Mouse (Mus musculus): ENCODE data around the gene Ugt1a6a. TPM values are rescaled to one million over a fixed set of nuclear protein-coding genes. Genes with fewer than 3 reads are reported as not detected.

The Ugt1a6a gene
- polyA plus RNA-seq, 1 experiment from 2014 or later: 5.0 TPM

GRCm38 (mm10) chr1:88214462-88214952 is 79.9 kb downstream of the Ugt1a6a start:
- no peak overlapping the region for H3K4me3 ChIP-seq (replicated peaks; ENCODE audit: low read length)
- no peak overlapping the region for H3K9ac ChIP-seq
- H3K4me1 ChIP-seq (replicated peaks; ENCODE audit: control insufficient read depth, insufficient read depth, low read length): no peaks in the 10 kb centered on the region
- ATAC-seq (ENCODE audit: low FRiP score): 0 out of 2 replicates have a peak, but pooled peaks have one; percentile 2
- H3K27ac ChIP-seq: no peak overlapping the region
- H3K4me2 ChIP-seq (replicated peaks): no peak overlapping the region
- H3K36me3 ChIP-seq (replicated peaks; ENCODE audit: control insufficient read depth, insufficient read depth): no peaks in the 10 kb centered on the region
- H3K27me3 ChIP-seq (ENCODE audit: control insufficient read depth, insufficient read depth, low read length): no peaks in the 10 kb centered on the region
- WGBS: 81% methylated on average over 2 of the region's 2 CpGs
- peak; percentile 23 for DNase-seq (ENCODE audit: low spot score)
- peaks cover 53% of the 10 kb centered on the region for H3K9me3 ChIP-seq (ENCODE audit: control insufficient read depth, low read length)

- 73% methylated on average over 10 of the region's 10 CpGs for WGBS
- ATAC-seq (ENCODE audit: low FRiP score): 0 out of 2 replicates have a peak, but pooled peaks have one; percentile 0
These were observed 81.1 kb downstream of the Ugt1a6a start for GRCm38 (mm10) chr1:88215466-88216380.

GRCm38 (mm10) chr1:88216551-88216950 is 81.9 kb downstream of the Ugt1a6a start:
- no peaks in the 10 kb centered on the region for H3K27me3 ChIP-seq (ENCODE audit: control insufficient read depth, insufficient read depth, low read length)
- H3K4me3 ChIP-seq (replicated peaks; ENCODE audit: low read length): no peak overlapping the region
- no peaks in the 10 kb centered on the region for H3K4me1 ChIP-seq (replicated peaks; ENCODE audit: control insufficient read depth, insufficient read depth, low read length)
- no peak for DNase-seq (ENCODE audit: low spot score)
- WGBS: 56% methylated on average over 2 of the region's 2 CpGs
- no peak overlapping the region for H3K4me2 ChIP-seq (replicated peaks)
- no peak overlapping the region for H3K9ac ChIP-seq
- ATAC-seq (ENCODE audit: low FRiP score): no peak
- H3K27ac ChIP-seq: no peak overlapping the region
- H3K9me3 ChIP-seq (ENCODE audit: control insufficient read depth, low read length): peaks cover 46% of the 10 kb centered on the region
- no peaks in the 10 kb centered on the region for H3K36me3 ChIP-seq (replicated peaks; ENCODE audit: control insufficient read depth, insufficient read depth)

More at GRCm38 (mm10) chr1:88215466-88216380, 81.1 kb downstream of the Ugt1a6a start:
- H3K27me3 ChIP-seq (ENCODE audit: control insufficient read depth, insufficient read depth, low read length): no peaks in the 10 kb centered on the region
- peak; percentile 27 for DNase-seq (ENCODE audit: low spot score)
- H3K4me3 ChIP-seq (replicated peaks; ENCODE audit: low read length): no peak overlapping the region
- H3K9ac ChIP-seq: no peak overlapping the region
- no peak overlapping the region for H3K4me2 ChIP-seq (replicated peaks)
- H3K36me3 ChIP-seq (replicated peaks; ENCODE audit: control insufficient read depth, insufficient read depth): no peaks in the 10 kb centered on the region
- H3K27ac ChIP-seq: no peak overlapping the region
- H3K4me1 ChIP-seq (replicated peaks; ENCODE audit: control insufficient read depth, insufficient read depth, low read length): no peaks in the 10 kb centered on the region
- H3K9me3 ChIP-seq (ENCODE audit: control insufficient read depth, low read length): peaks cover 50% of the 10 kb centered on the region

- WGBS: 67% methylated on average over 2 of the region's 2 CpGs
- Histone ChIP-seq H3K4me1 (replicated peaks; ENCODE audit: control insufficient read depth, insufficient read depth, low read length) (no peaks in the 10 kb centered on the region), H3K9ac (no peak overlapping the region), H3K27me3 (ENCODE audit: control insufficient read depth, insufficient read depth, low read length) (no peaks in the 10 kb centered on the region), H3K27ac (no peak overlapping the region), H3K9me3 (ENCODE audit: control insufficient read depth, low read length) (peaks cover 44% of the 10 kb centered on the region), H3K36me3 (replicated peaks; ENCODE audit: control insufficient read depth, insufficient read depth) (no peaks in the 10 kb centered on the region), H3K4me2 (replicated peaks) (no peak overlapping the region), H3K4me3 (replicated peaks; ENCODE audit: low read length) (no peak overlapping the region)
- ATAC-seq (ENCODE audit: low FRiP score): no peak
- DNase-seq (ENCODE audit: low spot score): peak; percentile 31
These were observed 82.5 kb downstream of the Ugt1a6a start for GRCm38 (mm10) chr1:88217144-88217543.

GRCm38 (mm10) chr1:88217576-88217975 is 83.0 kb downstream of the Ugt1a6a start:
- peaks cover 42% of the 10 kb centered on the region for H3K9me3 ChIP-seq (ENCODE audit: control insufficient read depth, low read length)
- no peaks in the 10 kb centered on the region for H3K27me3 ChIP-seq (ENCODE audit: control insufficient read depth, insufficient read depth, low read length)
- H3K4me3 ChIP-seq (replicated peaks; ENCODE audit: low read length): no peak overlapping the region
- H3K36me3 ChIP-seq (replicated peaks; ENCODE audit: control insufficient read depth, insufficient read depth): no peaks in the 10 kb centered on the region
- ATAC-seq (ENCODE audit: low FRiP score): no peak
- H3K9ac ChIP-seq: no peak overlapping the region
- WGBS: 39% methylated on average over 3 of the region's 3 CpGs
- H3K4me1 ChIP-seq (replicated peaks; ENCODE audit: control insufficient read depth, insufficient read depth, low read length): no peaks in the 10 kb centered on the region
- no peak for DNase-seq (ENCODE audit: low spot score)
- H3K27ac ChIP-seq: no peak overlapping the region
- H3K4me2 ChIP-seq (replicated peaks): no peak overlapping the region

- Histone ChIP-seq H3K9me3 (ENCODE audit: control insufficient read depth, low read length) (peaks cover 38% of the 10 kb centered on the region), H3K9ac (no peak overlapping the region), H3K27ac (no peak overlapping the region), H3K36me3 (replicated peaks; ENCODE audit: control insufficient read depth, insufficient read depth) (no peaks in the 10 kb centered on the region), H3K4me3 (replicated peaks; ENCODE audit: low read length) (no peak overlapping the region), H3K27me3 (ENCODE audit: control insufficient read depth, insufficient read depth, low read length) (no peaks in the 10 kb centered on the region), H3K4me2 (replicated peaks) (no peak overlapping the region), H3K4me1 (replicated peaks; ENCODE audit: control insufficient read depth, insufficient read depth, low read length) (no peaks in the 10 kb centered on the region)
- ATAC-seq (ENCODE audit: low FRiP score): no peak
- WGBS: 74% methylated on average over 9 of the region's 9 CpGs
- DNase-seq (ENCODE audit: low spot score): no peak
These were observed 83.4 kb downstream of the Ugt1a6a start for GRCm38 (mm10) chr1:88218051-88218450.

GRCm38 (mm10) chr1:88218591-88218990 is 84.0 kb downstream of the Ugt1a6a start:
- Histone ChIP-seq H3K27ac (no peak overlapping the region), H3K36me3 (replicated peaks; ENCODE audit: control insufficient read depth, insufficient read depth) (no peaks in the 10 kb centered on the region), H3K4me2 (replicated peaks) (no peak overlapping the region), H3K9ac (no peak overlapping the region), H3K4me3 (replicated peaks; ENCODE audit: low read length) (no peak overlapping the region), H3K27me3 (ENCODE audit: control insufficient read depth, insufficient read depth, low read length) (no peaks in the 10 kb centered on the region), H3K9me3 (ENCODE audit: control insufficient read depth, low read length) (peaks cover 32% of the 10 kb centered on the region), H3K4me1 (replicated peaks; ENCODE audit: control insufficient read depth, insufficient read depth, low read length) (no peaks in the 10 kb centered on the region)
- WGBS: 51% methylated on average over 4 of the region's 4 CpGs
- ATAC-seq (ENCODE audit: low FRiP score) (no peak), DNase-seq (ENCODE audit: low spot score) (no peak)

- DNase-seq (ENCODE audit: low spot score): peak; percentile 24
- no peaks in the 10 kb centered on the region for H3K4me1 ChIP-seq (replicated peaks; ENCODE audit: control insufficient read depth, insufficient read depth, low read length)
- WGBS: 25% methylated on average over 1 of the region's 1 CpGs
- H3K27me3 ChIP-seq (ENCODE audit: control insufficient read depth, insufficient read depth, low read length): no peaks in the 10 kb centered on the region
- H3K4me2 ChIP-seq (replicated peaks): no peak overlapping the region
- H3K9me3 ChIP-seq (ENCODE audit: control insufficient read depth, low read length): peaks cover 28% of the 10 kb centered on the region
- no peak overlapping the region for H3K4me3 ChIP-seq (replicated peaks; ENCODE audit: low read length)
- H3K27ac ChIP-seq: no peak overlapping the region
- ATAC-seq (ENCODE audit: low FRiP score): no peak
- H3K36me3 ChIP-seq (replicated peaks; ENCODE audit: control insufficient read depth, insufficient read depth): no peaks in the 10 kb centered on the region
- no peak overlapping the region for H3K9ac ChIP-seq
These were observed 84.4 kb downstream of the Ugt1a6a start for GRCm38 (mm10) chr1:88219054-88219453.

GRCm38 (mm10) chr1:88220336-88220735 is 85.7 kb downstream of the Ugt1a6a start:
- DNase-seq (ENCODE audit: low spot score) (no peak), ATAC-seq (ENCODE audit: low FRiP score) (no peak)
- no peaks in the 10 kb centered on the region for H3K36me3 ChIP-seq (replicated peaks; ENCODE audit: control insufficient read depth, insufficient read depth)
- H3K27ac ChIP-seq: no peak overlapping the region
- peaks cover 17% of the 10 kb centered on the region for H3K9me3 ChIP-seq (ENCODE audit: control insufficient read depth, low read length)
- no peak overlapping the region for H3K9ac ChIP-seq
- H3K4me1 ChIP-seq (replicated peaks; ENCODE audit: control insufficient read depth, insufficient read depth, low read length): no peaks in the 10 kb centered on the region
- H3K4me3 ChIP-seq (replicated peaks; ENCODE audit: low read length): no peak overlapping the region
- H3K27me3 ChIP-seq (ENCODE audit: control insufficient read depth, insufficient read depth, low read length): no peaks in the 10 kb centered on the region
- H3K4me2 ChIP-seq (replicated peaks): no peak overlapping the region
